Mouse (Mus musculus) heart, embryonic 11.5 days (tissue): ENCODE measurements around the gene Qrich1. TPM values are rescaled to one million over a fixed set of nuclear protein-coding genes. Genes with fewer than 3 reads are reported as not detected.

Experiments
- ATAC-seq: fragments of 200-750 bp; cut with Nextera tagmentation; replicated peaks from 2 replicates; pipeline ENCODE4 v1.8.0; 2017; ENCODE audit warnings: moderate library complexity; ENCODE audit not compliant: insufficient number of reproducible peaks, low FRiP score, low TSS enrichment
- H3K27ac ChIP-seq: fragments of 300-500 bp; sonication (generic); 2 replicates; pipeline ENCODE4 v1.5.1; 2014; ENCODE audit warnings: mild to moderate bottlenecking, low read depth, low read length
- H3K27me3 ChIP-seq: fragments of 300-500 bp; sonication (generic); 2 replicates; pipeline ENCODE4 v1.6.1; 2014; ENCODE audit warnings: mild to moderate bottlenecking, low read length, mixed read lengths; ENCODE audit not compliant: control insufficient read depth, insufficient read depth
- H3K36me3 ChIP-seq: fragments of 300-500 bp; sonication (generic); 2 replicates; pipeline ENCODE4 v1.6.1; 2014; ENCODE audit warnings: mild to moderate bottlenecking, low read length, moderate library complexity, mixed read lengths; ENCODE audit not compliant: control insufficient read depth, insufficient read depth
- H3K4me1 ChIP-seq: fragments of 300-500 bp; sonication (generic); 2 replicates; pipeline ENCODE4 v1.6.1; 2014; ENCODE audit warnings: low read length; ENCODE audit not compliant: control insufficient read depth, insufficient read depth
- H3K4me2 ChIP-seq: fragments of 300-500 bp; sonication (generic); 2 replicates; pipeline ENCODE4 v1.6.1; 2014; ENCODE audit warnings: mild to moderate bottlenecking, moderate library complexity
- H3K4me3 ChIP-seq: fragments of 300-500 bp; sonication (generic); 2 replicates; pipeline ENCODE4 v1.5.1; 2014; ENCODE audit warnings: low read depth, low read length
- H3K9ac ChIP-seq: fragments of 300-500 bp; sonication (generic); 2 replicates; pipeline ENCODE4 v1.6.1; 2014; ENCODE audit warnings: mild to moderate bottlenecking, low read depth, low read length, moderate library complexity
- H3K9me3 ChIP-seq: fragments of 300-500 bp; sonication (generic); replicated peaks from 2 replicates; pipeline ENCODE4 v1.6.1; 2016; ENCODE audit warnings: low read length; ENCODE audit not compliant: control insufficient read depth
- WGBS: fragments of 180-500 bp; shearing (Covaris S2); extraction: QIAGEN DNeasy Blood & Tissue Kit; methylation state at CpG from one replicate; pipeline ENCODE4 v1.1.7; 2014; ENCODE audit not compliant: insufficient replicate concordance; 5-methylcytosine and 5-hydroxymethylcytosine counted together
- polyA plus RNA-seq: library from polyadenylated mRNA; unstranded; fragments of >200 nt; fragmentation: Nextera tagmentation; extraction: Ambion mirVana; gene quantifications from 2 replicates; pipeline ENCODE4 v1.2.1, GENCODE M21; 2014

Qrich1 gene
- polyA plus RNA-seq, 1 experiment from 2014 or later = 103 TPM

GRCm38 (mm10) chr9:108572321-108572720 is 55.7 kb downstream of the Qrich1 start:
- H3K36me3 ChIP-seq = peaks cover 23% of the 10 kb centered on the region
- no peak overlapping the region for H3K9ac ChIP-seq
- H3K27me3 ChIP-seq = no peaks in the 10 kb centered on the region
- H3K4me3 ChIP-seq = no peak overlapping the region
- peaks cover 33% of the 10 kb centered on the region for H3K4me1 ChIP-seq
- H3K27ac ChIP-seq = no peak overlapping the region
- WGBS = 84% methylated on average over 10 of the region's 10 CpGs
- H3K4me2 ChIP-seq = no peak overlapping the region
- ATAC-seq = no peak
- H3K9me3 ChIP-seq = no peaks in the 10 kb centered on the region

GRCm38 (mm10) chr9:108573774-108574690 is 57.4 kb downstream of the Qrich1 start:
- H3K4me1 ChIP-seq = peaks cover 26% of the 10 kb centered on the region
- WGBS = 47% methylated on average over 26 of the region's 26 CpGs
- H3K36me3 ChIP-seq = peaks cover 23% of the 10 kb centered on the region
- no peak for ATAC-seq
- no peak overlapping the region for H3K9ac ChIP-seq
- no peak overlapping the region; the same call in 1 of the 2 replicates for H3K4me3 ChIP-seq
- H3K27ac ChIP-seq = no peak overlapping the region
- H3K9me3 ChIP-seq = no peaks in the 10 kb centered on the region
- no peaks in the 10 kb centered on the region for H3K27me3 ChIP-seq
- H3K4me2 ChIP-seq = no peak overlapping the region

DNA sequence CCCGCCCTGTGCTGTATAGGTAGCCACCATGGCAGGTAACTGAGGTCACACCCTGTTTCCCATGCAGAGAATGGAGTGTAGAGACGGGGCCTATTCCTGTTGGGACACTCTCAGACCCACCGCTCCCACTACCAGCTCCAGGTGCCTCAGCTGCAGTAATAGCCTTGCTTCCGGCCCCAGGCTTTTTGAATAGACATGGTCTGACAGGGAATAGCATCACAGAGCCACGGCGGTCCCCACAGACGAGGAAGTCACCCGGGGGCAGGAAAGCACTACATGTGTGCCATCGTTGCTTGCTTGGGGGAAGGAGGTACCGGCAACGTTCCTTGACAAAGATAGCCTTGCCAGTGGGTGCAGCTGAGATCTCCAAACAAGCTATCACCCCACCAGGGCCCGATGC is 58.3 kb downstream of the Qrich1 start:
- 89% methylated on average over 12 of the region's 12 CpGs for WGBS
- Histone ChIP-seq H3K4me2 (no peak overlapping the region), H3K9ac (0 out of 2 replicates have a peak overlapping the region, but pooled peaks have one; percentile 22), H3K4me3 (no peak overlapping the region), H3K4me1 (peaks cover 32% of the 10 kb centered on the region), H3K27ac (no peak overlapping the region), H3K27me3 (no peaks in the 10 kb centered on the region), H3K9me3 (no peaks in the 10 kb centered on the region), H3K36me3 (peaks cover 23% of the 10 kb centered on the region)
- ATAC-seq = no peak

- H3K27ac ChIP-seq = no peak overlapping the region
- no peaks in the 10 kb centered on the region for H3K9me3 ChIP-seq
- H3K9ac ChIP-seq = 0 out of 2 replicates have a peak overlapping the region, but pooled peaks have one; percentile 22
- peaks cover 23% of the 10 kb centered on the region for H3K36me3 ChIP-seq
- no peak for ATAC-seq
- WGBS = 83% methylated on average over 37 of the region's 37 CpGs
- H3K4me1 ChIP-seq = peaks cover 32% of the 10 kb centered on the region
- H3K4me2 ChIP-seq = no peak overlapping the region
- no peaks in the 10 kb centered on the region for H3K27me3 ChIP-seq
- no peak overlapping the region for H3K4me3 ChIP-seq
These were observed 59.0 kb downstream of the Qrich1 start for GRCm38 (mm10) chr9:108575321-108576297.

GRCm38 (mm10) chr9:108577025-108577424 is 60.4 kb downstream of the Qrich1 start:
- Histone ChIP-seq H3K27me3 (no peaks in the 10 kb centered on the region), H3K4me2 (peak overlapping the region; percentile 85), H3K9me3 (no peaks in the 10 kb centered on the region), H3K27ac (no peak overlapping the region), H3K36me3 (peaks cover 20% of the 10 kb centered on the region), H3K9ac (peak overlapping the region; percentile 89), H3K4me3 (peak overlapping the region; percentile 90; the same call in 1 of the 2 replicates), H3K4me1 (peaks cover 32% of the 10 kb centered on the region)
- WGBS = 66% methylated on average over 6 of the region's 6 CpGs
- ATAC-seq = no peak

DNA sequence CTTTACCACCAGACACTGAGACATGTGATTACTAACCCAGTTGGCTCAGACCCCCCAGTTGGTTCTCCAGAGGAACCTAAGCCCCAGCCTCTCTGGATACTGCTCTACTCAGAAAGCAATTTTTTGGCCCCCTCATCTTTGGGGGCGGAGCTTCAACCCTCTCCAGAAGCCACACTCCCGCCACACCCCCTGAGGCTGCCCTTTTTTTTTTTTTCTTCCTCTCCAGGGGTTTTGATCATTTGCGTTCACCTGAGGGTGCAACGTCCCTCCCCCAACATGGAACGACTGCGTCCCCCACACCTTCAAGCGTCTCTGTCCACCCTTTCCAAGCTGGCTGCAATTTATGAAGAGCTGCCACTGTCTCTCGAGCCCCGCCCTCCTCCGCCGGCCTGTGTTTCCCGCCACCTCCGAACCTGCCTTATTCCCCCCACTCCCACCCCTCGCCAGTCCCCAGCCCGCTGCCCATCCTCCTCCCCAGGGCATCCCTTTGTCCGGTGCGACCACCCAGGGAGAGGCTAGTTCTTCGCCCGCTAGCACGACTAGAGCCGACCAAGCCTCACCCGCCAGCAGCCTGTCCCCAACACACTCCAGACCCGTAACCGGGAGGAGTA is 61.4 kb downstream of the Qrich1 start:
- H3K4me1 ChIP-seq = peaks cover 36% of the 10 kb centered on the region
- H3K4me2 ChIP-seq = peak overlapping the region; percentile 85
- no peaks in the 10 kb centered on the region for H3K27me3 ChIP-seq
- H3K9me3 ChIP-seq = no peaks in the 10 kb centered on the region
- ATAC-seq = no peak; the same call in none of the 2 replicates
- peak overlapping the region; percentile 90 for H3K4me3 ChIP-seq
- WGBS = under 1% methylated on average over 24 of the region's 24 CpGs
- H3K9ac ChIP-seq = peak overlapping the region; percentile 89
- H3K36me3 ChIP-seq = peaks cover 13% of the 10 kb centered on the region
- H3K27ac ChIP-seq = peak overlapping the region; percentile 92

DNA sequence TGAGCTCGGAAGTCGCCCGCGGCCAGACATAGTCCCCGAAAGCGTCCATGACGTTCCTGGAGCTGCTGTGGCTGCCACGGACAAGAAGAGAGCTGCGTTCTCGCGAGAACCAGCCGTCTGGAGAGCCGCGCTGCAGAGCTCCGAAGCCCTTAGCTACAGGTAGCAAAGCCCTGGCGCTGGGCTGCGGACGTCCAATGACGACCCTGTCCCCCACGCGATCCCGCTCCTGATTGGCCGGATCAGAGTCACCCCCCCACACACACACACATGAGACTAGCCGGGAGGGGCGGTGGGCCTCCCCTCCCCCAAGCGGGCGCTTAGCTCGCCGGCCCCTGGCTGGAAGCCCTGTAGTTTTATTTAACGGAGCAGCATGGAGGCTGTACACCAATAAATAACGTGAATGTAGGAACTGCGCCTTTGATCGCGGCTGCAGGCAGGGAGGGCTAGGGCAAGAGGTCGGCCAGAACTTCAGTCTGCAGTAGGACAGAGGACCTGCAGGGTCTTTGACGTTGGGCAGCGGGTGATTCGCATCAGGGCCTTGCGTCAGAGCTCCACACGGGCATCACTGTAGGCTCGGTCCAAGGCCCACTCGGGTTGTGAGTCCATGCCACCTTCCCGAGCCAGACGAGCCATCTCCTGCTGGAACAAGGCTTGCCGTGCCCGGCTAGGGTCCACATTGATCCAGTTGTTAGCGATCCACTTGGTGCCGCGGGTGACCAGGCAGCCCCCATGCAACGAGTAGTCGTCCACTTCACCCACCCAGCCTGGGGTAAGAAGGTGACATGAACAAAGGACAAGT is 62.1 kb downstream of the Qrich1 start, which contains the start of gene Wdr6:
Wdr6 (minus strand) TSS at position 195 of the 799 bp plus-strand sequence.
- Histone ChIP-seq H3K9ac (peak within 1 kb of the TSS; percentile 89), H3K4me2 (peak within 1 kb of the TSS; percentile 85), H3K9me3 (no peaks in the 10 kb centered on the region), H3K27ac (peak within 1 kb of the TSS; percentile 92), H3K27me3 (no peaks in the 10 kb centered on the region), H3K4me1 (peaks cover 43% of the 10 kb centered on the region), H3K36me3 (peaks cover 11% of the 10 kb centered on the region), H3K4me3 (peak within 1 kb of the TSS; percentile 90)
- WGBS = 7% methylated on average over 49 of the region's 51 CpGs
- ATAC-seq = peak; percentile 95
